Mouse (Mus musculus) embryonic stem cell, embryonic (primary cell): Measurements from ENCODE around the gene Nipsnap3b.

ENCODE experiments used
- CTCF ChIA-PET, 4 experiments: fragments of 300-600 bp in 2 of 4; fragments of 350-600 bp in 2 of 4; sonication (Branson Sonifier 250); formaldehyde crosslinking; loops; one replicate each; lab custom pipeline; 2022; ENCODE audit warnings: inconsistent platforms in 2 of 4; lab: Charles Lee
- POLR2A ChIA-PET, 4 experiments: fragments of 300-600 bp in 2 of 4; fragments of 350-600 bp in 2 of 4; sonication (Branson Sonifier 250); formaldehyde crosslinking; loops; one replicate each; lab custom pipeline; 2022; ENCODE audit warnings: antibody characterized with exemption in 4 of 4, inconsistent platforms in 1 of 4; lab: Charles Lee

The Nipsnap3b gene

GRCm38 (mm10) chr4:53011732-53012361, at the start of gene Nipsnap3b:
TSS of gene Nipsnap3b (plus strand) at chr4:53011880.
- CTCF ChIA-PET = interaction anchor here in 2 of 4 experiments (0.6 to 0.7 kb wide), 4 partner anchors 27 to 940 kb away, joined by 3 to 6 read pairs (median 3); no protein-coding TSS in a partner anchor
- POLR2A ChIA-PET = interaction anchor here in 3 of 4 experiments (0.5 to 1.6 kb wide), 15 partner anchors 9 to 1554 kb away, joined by 3 to 7 read pairs (median 3); partner anchors contain the start of gene Abca1 (in 1 of the 3)

GRCm38 (mm10) chr4:52964247-52964646, 47.4 kb upstream of the Nipsnap3b start, which contains the start of gene Olfr270:
TSS of gene Olfr270 (plus strand) at chr4:52964547.
- POLR2A ChIA-PET = no interaction called here
- CTCF ChIA-PET = no interaction called here

- ChIA-PET POLR2A (interaction anchor here in 1 of 4 experiments (0.7 kb wide), 2 partner anchors 45 to 110 kb away, joined by 4 to 5 read pairs; no protein-coding TSS in a partner anchor), CTCF (interaction anchor here (0.5 to 1.1 kb wide), 31 partner anchors 13 to 1934 kb away, joined by 3 to 14 read pairs (median 4); no protein-coding TSS in a partner anchor)
Observed at GRCm38 (mm10) chr4:52985216-52985615, 26.5 kb upstream of the Nipsnap3b start.

GRCm38 (mm10) chr4:52986266-52986665, 25.4 kb upstream of the Nipsnap3b start:
- ChIA-PET POLR2A (no interaction called here), CTCF (interaction anchor here in 1 of 4 experiments (0.7 kb wide), 1 partner anchor 47 kb away, joined by 5 read pairs; no protein-coding TSS in a partner anchor)

- ChIA-PET CTCF (interaction anchor here in 1 of 4 experiments (0.6 kb wide), 1 partner anchor 177 kb away, joined by 5 read pairs; no protein-coding TSS in a partner anchor), POLR2A (interaction anchor here in 1 of 4 experiments (1.0 kb wide), 1 partner anchor 21 kb away, joined by 3 read pairs; no protein-coding TSS in a partner anchor)
Observed at GRCm38 (mm10) chr4:52989248-52989647, 22.4 kb upstream of the Nipsnap3b start, which contains the start of gene Nipsnap3a. TSS of gene Nipsnap3a (plus strand) at chr4:52989272.

- ChIA-PET POLR2A (no interaction called here), CTCF (interaction anchor here in 1 of 4 experiments (0.6 kb wide), 1 partner anchor 59 kb away, joined by 4 read pairs; no protein-coding TSS in a partner anchor)
Observed at GRCm38 (mm10) chr4:52999449-52999848, 12.2 kb upstream of the Nipsnap3b start.

- ChIA-PET CTCF (no interaction called here), POLR2A (no interaction called here)
Observed at GRCm38 (mm10) chr4:53000154-53000553, 11.5 kb upstream of the Nipsnap3b start.

- ChIA-PET POLR2A (interaction anchor here in 1 of 4 experiments (0.7 kb wide), 1 partner anchor 544 kb away, joined by 3 read pairs; no protein-coding TSS in a partner anchor), CTCF (interaction anchor here in 1 of 4 experiments (0.6 kb wide), 1 partner anchor 534 kb away, joined by 3 read pairs; no protein-coding TSS in a partner anchor)
Observed at GRCm38 (mm10) chr4:53009183-53009582, 2.5 kb upstream of the Nipsnap3b start.

- ChIA-PET CTCF (no interaction called here), POLR2A (interaction anchor here in 1 of 4 experiments (1.5 kb wide), 1 partner anchor 21 kb away, joined by 3 read pairs; the partner anchor contains the start of gene Nipsnap3a)
Observed at GRCm38 (mm10) chr4:53009871-53010270, 1.8 kb upstream of the Nipsnap3b start.

GRCm38 (mm10) chr4:53014421-53014820, 2.7 kb downstream of the Nipsnap3b start:
- CTCF ChIA-PET = no interaction called here
- POLR2A ChIA-PET = no interaction called here

GRCm38 (mm10) chr4:53015024-53015423, 3.3 kb downstream of the Nipsnap3b start:
- CTCF ChIA-PET = no interaction called here

GRCm38 (mm10) chr4:53018392-53018791, 6.7 kb downstream of the Nipsnap3b start:
- POLR2A ChIA-PET = no interaction called here
- CTCF ChIA-PET = no interaction called here

More at GRCm38 (mm10) chr4:53015024-53015423, 3.3 kb downstream of the Nipsnap3b start:
- POLR2A ChIA-PET = no interaction called here

- ChIA-PET POLR2A (interaction anchor here in 2 of 4 experiments (0.6 to 1.5 kb wide), 2 partner anchors 12 to 17 kb away, joined by 3 to 6 read pairs; partner anchors contain the start of gene Nipsnap3b (in 1 of the 2)), CTCF (no interaction called here)
Observed at GRCm38 (mm10) chr4:53023189-53023925, 11.7 kb downstream of the Nipsnap3b start.

- POLR2A ChIA-PET = interaction anchor here in 2 of 4 experiments (0.6 to 0.9 kb wide), 3 partner anchors 12 to 128 kb away, joined by 3 to 5 read pairs (median 3); no protein-coding TSS in a partner anchor
- CTCF ChIA-PET = interaction anchor here in 1 of 4 experiments (0.6 kb wide), 1 partner anchor 1993 kb away, joined by 3 read pairs; no protein-coding TSS in a partner anchor
Observed at GRCm38 (mm10) chr4:53024397-53024796, 12.7 kb downstream of the Nipsnap3b start.

- ChIA-PET POLR2A (interaction anchor here in 1 of 4 experiments (0.6 kb wide), 1 partner anchor 609 kb away, joined by 3 read pairs; no protein-coding TSS in a partner anchor), CTCF (no interaction called here)
Observed at GRCm38 (mm10) chr4:53027811-53028210, 16.1 kb downstream of the Nipsnap3b start.

GRCm38 (mm10) chr4:53030326-53030948, 18.8 kb downstream of the Nipsnap3b start:
- POLR2A ChIA-PET = no interaction called here
- CTCF ChIA-PET = interaction anchor here in 3 of 4 experiments (0.5 to 1.1 kb wide), 5 partner anchors 10 to 564 kb away, joined by 3 to 7 read pairs (median 4); no protein-coding TSS in a partner anchor

- ChIA-PET POLR2A (interaction anchor here in 1 of 4 experiments (0.6 kb wide), 1 partner anchor 42 kb away, joined by 3 read pairs; no protein-coding TSS in a partner anchor), CTCF (no interaction called here)
Observed at GRCm38 (mm10) chr4:53043819-53044218, 32.1 kb downstream of the Nipsnap3b start.

GRCm38 (mm10) chr4:53045807-53046206, 34.1 kb downstream of the Nipsnap3b start:
- CTCF ChIA-PET = no interaction called here
- POLR2A ChIA-PET = interaction anchor here in 1 of 4 experiments (0.9 kb wide), 1 partner anchor 19 kb away, joined by 3 read pairs; no protein-coding TSS in a partner anchor
